Mouse (Mus musculus) kidney, adult 2 months (tissue): ENCODE measurements at regions not wholly inside any gene's neighbourhood (a gene's known extent, or its start where the extent isn't known, plus 50 kb on each side); places are given as distances from the start of the nearest gene placed in this dataset.
A peak's percentile ranks its signal among the peaks of the same experiment; 100 is the strongest.

Experiments
- DNase-seq: peaks from one replicate; pipeline ENCODE4 v3.0.0; 2021
- H3K27ac ChIP-seq: fragments of 200-500 bp; 2 replicates; pipeline ENCODE4 v1.5.1; 2012; ENCODE audit warnings: low read depth, low read length, control low read depth, inconsistent platforms; ENCODE audit not compliant: insufficient read depth
- H3K27me3 ChIP-seq: fragments of 200-500 bp; replicated peaks from 2 replicates; pipeline ENCODE4 v1.6.1; 2012; ENCODE audit warnings: mild to moderate bottlenecking, moderate library complexity, low read length, inconsistent platforms; ENCODE audit not compliant: control insufficient read depth, insufficient read depth
- H3K36me3 ChIP-seq: fragments of 200-500 bp; 2 replicates; pipeline ENCODE4 v1.6.1; 2012; ENCODE audit warnings: mild to moderate bottlenecking, moderate library complexity, low read length, inconsistent platforms; ENCODE audit not compliant: control insufficient read depth, insufficient read depth
- H3K4me1 ChIP-seq: fragments of 200-500 bp; 2 replicates; pipeline ENCODE4 v1.6.1; 2011; ENCODE audit warnings: low read length; ENCODE audit not compliant: control insufficient read depth, insufficient read depth
- H3K4me3 ChIP-seq: fragments of 200-500 bp; 2 replicates; pipeline ENCODE4 v1.5.1; 2011; ENCODE audit warnings: mild to moderate bottlenecking, low read depth, low read length, control low read depth; ENCODE audit not compliant: insufficient read depth
- CTCF ChIP-seq: fragments of 200-500 bp; conservative IDR thresholded peaks from 2 replicates; pipeline ENCODE4 v1.5.1; 2011; ENCODE audit warnings: low read depth, mild to moderate bottlenecking, control low read depth, low read length, moderate library complexity, mixed read lengths; ENCODE audit not compliant: insufficient read depth, insufficient read length
- POLR2A ChIP-seq: fragments of 200-500 bp; IDR thresholded peaks from one replicate; pipeline ENCODE4 v1.6.1; 2011; ENCODE audit warnings: low read depth, low read length, control low read depth
- WGBS: fragments of 180-500 bp; shearing (Covaris S2); methylation state at CpG from one replicate; pipeline ENCODE4 v1.1.7; 2018; 5-methylcytosine and 5-hydroxymethylcytosine counted together

DNA sequence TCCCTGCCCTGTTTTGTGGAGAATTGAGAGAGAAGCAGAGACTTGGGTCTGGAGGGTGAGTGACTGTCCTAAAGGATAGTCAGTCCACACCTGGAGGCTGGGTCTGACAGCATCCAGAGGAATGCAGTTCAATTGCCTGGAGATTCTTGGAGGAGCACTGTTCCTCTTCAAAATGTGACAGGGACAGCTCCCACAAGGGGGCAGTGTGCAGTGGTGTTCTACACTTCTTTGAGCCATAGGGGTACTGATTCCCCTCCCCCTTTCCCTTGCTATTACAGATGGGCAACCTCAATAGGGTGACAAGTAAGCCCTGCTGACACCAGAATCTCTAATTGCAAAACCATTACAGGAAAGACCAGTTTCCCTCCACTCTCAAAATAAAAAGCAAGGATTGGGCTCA, 63.7 kb upstream of the Gm773 start:
- Histone ChIP-seq H3K4me3 (no peak overlapping the region), H3K36me3 (no peaks in the 10 kb centered on the region), H3K27ac (no peak overlapping the region), H3K27me3 (no peaks in the 10 kb centered on the region), H3K4me1 (no peaks in the 10 kb centered on the region)
- no peak for TF ChIP-seq CTCF
- TF ChIP-seq POLR2A, result no peak
- peak; percentile 1 for DNase-seq

DNA sequence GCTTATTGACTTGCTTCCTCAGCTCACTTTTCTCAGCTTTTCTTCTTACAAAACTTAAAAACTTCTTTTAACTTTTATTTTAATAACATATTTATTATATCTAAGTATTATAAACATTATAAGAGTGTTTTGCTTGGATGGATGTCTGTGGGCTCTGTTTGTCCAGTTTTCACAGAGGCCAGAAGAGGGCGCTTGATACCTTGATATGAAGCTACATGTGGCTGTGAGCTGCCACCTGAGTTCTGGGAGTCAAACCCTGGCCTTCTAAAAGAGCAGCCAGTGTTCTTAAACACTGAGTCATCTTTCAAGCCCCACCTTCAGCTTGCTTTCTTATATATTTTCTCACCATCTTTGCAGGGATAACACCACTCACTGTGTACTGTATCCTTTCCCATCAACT, 61.5 kb upstream of the Gm773 start:
- Histone ChIP-seq H3K27me3 (no peaks in the 10 kb centered on the region), H3K4me1 (no peaks in the 10 kb centered on the region), H3K27ac (no peak overlapping the region), H3K4me3 (no peak overlapping the region), H3K36me3 (no peaks in the 10 kb centered on the region)
- TF ChIP-seq POLR2A (no peak), CTCF (peak; percentile 35; the same call in 1 of the 2 replicates)
- DNase-seq, result peak; percentile 26
- WGBS, result 0% methylated on average over 1 of the region's 1 CpGs

DNA sequence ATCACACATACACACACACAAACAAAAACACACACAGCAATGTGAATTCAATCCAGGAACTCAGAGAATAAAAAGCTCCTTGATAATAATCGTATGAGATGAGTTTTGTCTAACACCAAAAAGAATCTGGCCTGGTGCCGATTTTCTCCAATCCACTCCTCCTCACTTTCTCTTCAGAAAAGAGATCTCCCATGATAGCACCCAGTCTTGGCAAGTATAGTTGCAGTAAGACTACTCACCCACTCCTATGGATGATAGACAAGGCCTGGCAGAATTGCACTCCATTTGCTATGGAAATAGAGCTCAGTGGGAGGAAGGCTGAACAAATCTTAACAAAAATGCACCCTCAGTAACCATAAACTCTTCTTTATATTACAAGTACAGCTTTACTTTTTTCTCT, 57.0 kb upstream of the Gm773 start:
- WGBS, result 86% methylated on average over 2 of the region's 2 CpGs
- no peak overlapping the region for H3K27ac ChIP-seq
- no peak for TF ChIP-seq CTCF
- TF ChIP-seq POLR2A, result no peak
- no peaks in the 10 kb centered on the region for H3K4me1 ChIP-seq
- H3K4me3 ChIP-seq, result no peak overlapping the region
- H3K36me3 ChIP-seq, result no peaks in the 10 kb centered on the region
- DNase-seq, result no peak
- H3K27me3 ChIP-seq, result no peaks in the 10 kb centered on the region
